Mouse (Mus musculus) layer of hippocampus, postnatal 36 days (tissue): ENCODE measurements around the gene Ltbp3. TPM values are rescaled to one million over a fixed set of nuclear protein-coding genes. Genes with fewer than 3 reads are reported as not detected.

ENCODE experiments used
- DNase-seq, 2 experiments: peaks; one replicate each; pipeline ENCODE4 v3.0.0; 2022
- total RNA-seq, 2 experiments: library from RNA; stranded (reverse); gene quantifications; 2 replicates each; pipeline ENCODE4 v1.2.3; 2021

Gene Ltbp3
- total RNA-seq, 2 experiments from 2014 or later, result 24.9 to 28.0 TPM

- DNase-seq, result peak; percentile 76 to 77
Measured at GRCm38 (mm10) chr19:5756321-5756985, 15.7 kb downstream of the Ltbp3 start.

- no peak for DNase-seq
Measured at GRCm38 (mm10) chr19:5756991-5757636, 16.4 kb downstream of the Ltbp3 start.

GRCm38 (mm10) chr19:5758878-5759403 lies 18.2 kb downstream of the Ltbp3 start:
- no peak for DNase-seq

- DNase-seq, result no peak
Measured at GRCm38 (mm10) chr19:5763163-5763562, 22.5 kb downstream of the Ltbp3 start.

DNA sequence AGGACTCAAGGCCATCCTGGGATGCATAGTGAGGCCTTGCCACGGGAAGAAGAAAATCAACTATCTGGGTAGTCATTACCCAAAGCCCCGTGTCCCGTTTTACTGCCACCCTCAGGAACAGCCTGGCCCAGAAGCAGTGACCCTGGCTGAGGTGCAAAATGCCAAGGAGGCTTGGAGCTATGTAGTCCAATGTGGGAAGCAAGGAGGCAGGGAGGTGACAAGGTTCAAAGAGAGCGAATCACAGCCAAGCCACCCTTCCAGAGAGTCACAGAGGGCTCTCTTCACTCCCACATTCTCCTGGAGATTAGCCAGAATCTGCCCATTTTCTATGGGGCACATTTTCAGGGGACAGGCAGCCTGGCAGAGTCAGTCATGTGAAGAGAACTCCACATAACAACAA lies 26.6 kb downstream of the Ltbp3 start:
- no peak for DNase-seq

GRCm38 (mm10) chr19:5770311-5770710 lies 29.6 kb downstream of the Ltbp3 start:
- DNase-seq, result no peak

GRCm38 (mm10) chr19:5770925-5771860 lies 30.5 kb downstream of the Ltbp3 start, which contains the start of gene Scyl1:
Gene Scyl1, minus strand, starts transcription at chr19:5771419.
- DNase-seq, result peak; percentile 90 to 94

GRCm38 (mm10) chr19:5777387-5778032 lies 36.8 kb downstream of the Ltbp3 start:
- DNase-seq, result no peak

DNA sequence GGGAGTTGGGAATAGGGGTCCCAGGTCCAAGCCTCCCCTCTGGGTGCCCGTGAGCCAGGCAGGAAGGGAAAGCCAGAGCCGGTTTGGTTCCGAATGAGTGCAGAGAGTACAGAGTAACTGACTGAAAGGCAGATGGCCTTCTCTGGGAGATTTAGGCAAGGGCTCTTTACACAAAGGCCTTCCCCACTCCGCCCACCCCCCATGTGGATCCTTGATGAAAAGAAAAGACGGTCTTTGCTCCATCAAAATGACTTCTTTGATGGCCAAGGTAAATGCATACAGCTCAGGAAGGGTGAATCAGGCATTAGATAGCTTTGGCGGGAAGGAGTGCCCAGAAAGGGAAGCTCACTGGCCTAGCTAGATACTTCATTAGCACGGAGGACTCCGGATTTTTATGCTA lies 37.6 kb downstream of the Ltbp3 start:
- DNase-seq, result no peak

DNA sequence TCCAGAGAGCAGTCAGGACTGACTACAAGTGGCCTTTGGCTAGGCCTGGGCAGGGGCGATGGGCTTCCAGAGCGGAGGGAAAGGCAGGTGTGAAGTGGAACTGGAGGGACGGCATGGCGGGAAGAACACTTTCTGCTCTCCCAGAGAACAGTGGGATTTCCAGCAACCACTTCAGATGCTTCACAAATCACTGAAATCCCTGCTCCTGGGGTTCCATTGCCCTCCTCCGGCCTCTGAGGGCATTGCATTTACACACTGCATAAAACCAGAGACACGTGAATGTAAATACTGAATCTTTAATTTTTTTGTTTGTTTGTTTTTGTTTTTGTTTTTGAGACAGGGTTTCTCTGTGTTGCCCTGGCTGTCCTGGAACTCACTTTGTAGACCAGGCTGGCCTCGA lies 39.5 kb downstream of the Ltbp3 start:
- DNase-seq, result no peak

DNA sequence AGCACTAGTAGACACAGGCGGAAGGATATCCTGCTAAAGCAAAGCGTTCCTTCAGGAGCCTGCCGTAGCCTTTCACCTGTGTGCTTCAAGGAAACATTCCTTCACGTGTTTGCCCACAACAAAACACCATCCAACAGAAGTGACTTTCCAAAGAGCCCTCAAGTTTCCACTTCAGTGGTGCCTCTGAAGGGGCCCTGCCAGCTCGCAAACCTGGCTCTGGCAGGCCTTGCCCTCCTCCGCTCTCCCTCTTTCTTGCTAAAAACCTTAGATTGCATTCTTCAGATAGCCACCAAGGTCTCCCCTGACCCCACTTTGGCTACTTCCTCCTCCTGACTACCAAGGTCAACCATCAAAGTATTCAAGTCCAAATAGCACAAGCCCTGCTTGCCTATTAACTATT lies 40.8 kb downstream of the Ltbp3 start:
- no peak for DNase-seq

GRCm38 (mm10) chr19:5782121-5782520 lies 41.4 kb downstream of the Ltbp3 start:
- no peak for DNase-seq

- DNase-seq, result no peak
Measured at GRCm38 (mm10) chr19:5784958-5785577, 44.4 kb downstream of the Ltbp3 start.

DNA sequence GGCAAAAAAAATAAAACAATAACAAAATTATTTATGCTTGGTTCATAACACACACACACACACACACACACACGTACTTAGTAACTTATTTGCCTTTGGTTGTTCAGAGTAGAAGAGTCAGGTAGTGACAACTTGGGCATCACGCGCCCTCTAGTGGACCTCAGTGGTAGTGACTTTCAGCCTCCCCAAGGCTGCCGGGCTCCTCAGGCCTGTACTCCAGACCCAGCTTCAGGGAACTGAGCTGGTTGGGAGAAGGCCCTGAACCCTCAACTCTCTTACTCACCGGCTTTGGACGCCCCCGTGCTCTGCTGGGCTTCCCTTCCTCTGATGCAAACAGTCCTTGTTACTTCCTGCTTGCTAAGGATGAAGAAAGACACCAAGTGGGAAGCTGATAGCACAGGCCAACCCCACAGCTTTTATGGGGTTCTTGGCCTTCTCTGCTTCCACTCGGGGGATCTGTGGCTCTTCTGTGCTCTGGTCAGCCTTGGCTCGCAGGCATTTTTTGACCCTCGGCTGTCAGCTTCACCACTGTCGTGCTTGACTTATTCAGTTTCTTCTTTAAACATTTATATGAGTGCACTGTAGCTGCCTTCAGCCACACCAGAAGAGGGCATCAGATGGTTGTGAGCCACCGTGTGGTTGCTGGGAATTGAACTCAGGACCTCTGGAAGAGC lies 45.9 kb downstream of the Ltbp3 start:
- DNase-seq, result peak; percentile 78 to 83

- peak; percentile 75 to 81 for DNase-seq
Measured at GRCm38 (mm10) chr19:5787128-5787635, 46.5 kb downstream of the Ltbp3 start.

DNA sequence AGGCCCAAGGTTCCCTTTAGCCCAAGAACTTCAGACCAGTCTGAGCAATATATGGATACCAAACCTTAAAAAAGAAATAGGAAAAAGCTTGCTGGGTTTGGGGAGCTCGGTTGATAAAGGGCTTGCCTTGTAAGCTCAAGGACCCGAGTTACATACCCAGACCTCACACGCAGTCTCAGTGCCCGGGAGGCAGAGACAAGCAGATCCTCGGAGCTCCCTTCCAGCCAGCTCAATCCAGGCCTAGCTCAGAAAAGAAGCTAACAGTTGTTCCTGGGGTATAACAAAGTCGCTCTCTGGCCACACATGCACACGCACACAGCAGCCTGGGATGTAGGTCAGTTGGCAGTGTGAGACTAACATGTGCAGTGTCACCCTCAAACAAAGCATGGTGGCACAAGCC lies 47.2 kb downstream of the Ltbp3 start:
- DNase-seq, result no peak

DNA sequence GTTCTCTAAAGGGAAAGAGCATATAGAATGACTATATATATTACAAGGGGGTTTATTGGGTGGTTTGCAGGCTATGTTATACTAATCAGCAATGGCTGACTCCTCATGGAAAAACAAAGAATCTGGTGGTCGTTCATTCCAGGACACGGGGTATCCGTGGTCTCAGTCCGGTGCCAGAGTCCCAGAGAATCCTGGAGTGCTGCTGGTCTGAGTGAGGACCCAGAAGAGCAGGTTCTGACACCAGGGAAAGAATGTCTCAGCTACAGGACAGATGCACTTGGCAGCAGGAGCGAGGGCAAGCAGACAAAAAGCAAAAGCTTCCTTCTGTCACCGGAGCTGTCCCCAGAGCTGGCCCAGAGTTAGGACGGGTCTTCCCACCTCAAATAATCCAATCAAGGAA lies 47.9 kb downstream of the Ltbp3 start:
- no peak for DNase-seq

- DNase-seq, result no peak
Measured at GRCm38 (mm10) chr19:5789066-5789465, 48.4 kb downstream of the Ltbp3 start.

- no peak for DNase-seq
Measured at GRCm38 (mm10) chr19:5791329-5791728, 50.6 kb downstream of the Ltbp3 start.

DNA sequence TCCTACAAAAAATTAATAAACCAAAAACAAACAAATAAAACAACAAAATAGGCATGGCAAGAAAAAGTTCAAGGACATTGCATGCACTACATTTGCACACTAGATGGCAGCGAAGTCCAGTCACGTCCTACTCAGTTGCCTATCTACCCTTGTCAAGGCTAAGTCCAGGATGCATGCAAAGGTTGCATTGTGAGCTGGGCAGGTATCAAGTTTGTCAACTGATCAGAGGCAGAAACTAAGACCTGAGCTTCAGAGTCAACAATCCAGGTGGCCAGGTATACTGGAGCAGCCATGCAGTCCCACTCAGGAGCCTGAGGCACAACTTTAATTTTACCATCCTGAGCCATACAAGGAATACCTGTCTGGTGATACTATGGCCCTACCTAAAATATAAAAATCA lies 52.4 kb downstream of the Ltbp3 start:
- no peak for DNase-seq
